Mouse (Mus musculus): ENCODE measurements around the gene Pop4.
A peak's percentile ranks its signal among the peaks of the same experiment; 100 is the strongest.
"Not testable (repeated sequence)": the region's sequence is repeated elsewhere in the genome, so short reads cannot be mapped to it uniquely, and the experiment has no call there.

Pop4 gene

GRCm38 (mm10) chr7:38270703-38271510 is at the start of gene Pop4:
Gene Pop4 (minus strand): TSS chr7:38271423.
- DNase-seq (ENCODE audit: low spot score) = peak; percentile 92

- no peak for DNase-seq (ENCODE audit: low spot score)
Observed at GRCm38 (mm10) chr7:38320641-38321040, 49.4 kb upstream of the Pop4 start.

DNA sequence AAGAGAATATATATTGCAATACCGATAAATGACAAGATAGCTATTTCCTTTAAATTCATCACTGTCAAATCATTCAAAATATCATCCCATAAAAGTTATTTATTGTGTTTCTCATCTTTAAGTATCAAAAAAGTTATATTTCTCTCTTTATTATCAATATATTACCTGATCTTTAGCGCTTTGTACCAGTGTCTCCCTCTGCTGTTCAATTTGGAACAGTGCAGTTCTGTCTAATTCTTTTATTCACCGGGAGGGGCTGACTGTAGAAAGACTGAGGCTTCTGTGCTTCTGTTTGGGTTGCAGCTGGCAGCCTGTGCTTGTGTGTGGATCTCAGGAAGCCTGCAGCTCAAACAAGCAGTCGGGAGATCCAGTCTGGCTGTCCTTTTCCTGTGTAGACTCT is 11.0 kb upstream of the Pop4 start:
- DNase-seq (ENCODE audit: low spot score) = not testable (repeated sequence)

DNA sequence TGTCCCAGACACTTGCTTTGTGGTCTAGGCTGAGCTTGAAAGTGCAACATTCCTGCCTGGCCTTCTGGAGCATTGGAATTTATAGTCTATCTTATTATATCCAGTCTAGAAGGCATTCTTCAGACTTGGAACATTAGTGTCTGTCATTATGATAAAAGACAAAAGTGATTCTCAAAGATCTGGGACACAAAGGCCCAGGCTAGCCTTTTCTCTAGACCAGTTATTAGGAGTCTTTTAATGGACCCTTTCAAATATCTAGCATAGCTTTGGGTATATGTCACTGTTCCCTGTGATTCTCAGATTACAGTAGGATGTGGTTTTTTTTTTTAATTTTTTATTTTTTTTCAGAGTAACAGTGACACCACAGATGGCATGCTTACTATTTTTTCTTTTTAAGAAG is 1.3 kb upstream of the Pop4 start:
- DNase-seq (ENCODE audit: low spot score) = no peak

- DNase-seq (ENCODE audit: low spot score) = no peak
Observed at GRCm38 (mm10) chr7:38271859-38272258, 636 bp upstream of the Pop4 start.

DNA sequence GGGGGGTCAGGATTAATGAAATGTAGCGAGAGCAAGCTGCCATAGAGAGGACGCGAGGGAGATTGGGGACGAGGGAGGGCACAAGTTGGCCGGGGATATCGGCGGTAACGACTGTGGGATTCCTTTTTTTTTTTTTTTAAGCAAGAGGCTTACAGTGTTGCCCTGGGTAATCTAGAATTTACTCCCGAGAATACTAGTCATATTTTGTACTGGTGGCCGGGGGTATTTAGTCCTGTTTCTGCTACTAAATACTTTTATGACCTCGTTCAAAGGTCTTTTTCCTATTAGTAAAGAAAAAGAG is 238 bp upstream of the Pop4 start:
- DNase-seq (ENCODE audit: low spot score) = no peak

DNA sequence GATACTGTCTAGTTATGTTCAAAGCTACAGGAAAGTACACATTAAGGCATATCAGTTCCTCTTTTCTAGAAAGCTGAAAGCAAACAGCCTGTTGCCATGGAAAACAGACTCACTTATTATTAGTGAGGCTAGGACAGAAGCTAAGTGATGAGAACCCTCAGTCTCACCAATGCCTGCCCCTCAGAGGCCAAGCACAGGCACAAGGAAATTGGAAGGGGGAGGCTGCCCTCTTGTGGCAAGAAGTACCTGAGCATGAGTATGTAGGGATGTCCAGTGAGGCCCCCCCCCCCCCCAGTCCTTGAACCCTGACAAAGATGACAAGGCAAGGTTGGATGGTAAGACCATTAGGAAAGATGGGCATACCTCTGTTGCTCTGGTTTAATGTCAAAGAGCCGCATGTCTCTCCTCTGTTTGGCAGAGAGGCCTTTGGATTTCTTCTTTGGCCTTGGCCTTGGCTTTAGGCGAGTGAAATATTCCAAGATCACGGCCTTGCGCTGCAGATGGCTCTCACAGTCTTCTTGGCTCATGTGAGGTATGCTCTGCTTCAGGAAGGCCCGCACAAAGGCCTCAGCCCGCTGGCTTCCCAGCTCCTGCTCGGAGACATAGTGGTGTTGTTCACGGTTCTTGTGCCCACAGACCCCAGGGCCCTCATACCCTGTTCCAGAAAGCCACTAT is 4.1 kb downstream of the Pop4 start:
- peak; percentile 50 for DNase-seq (ENCODE audit: low spot score)

DNA sequence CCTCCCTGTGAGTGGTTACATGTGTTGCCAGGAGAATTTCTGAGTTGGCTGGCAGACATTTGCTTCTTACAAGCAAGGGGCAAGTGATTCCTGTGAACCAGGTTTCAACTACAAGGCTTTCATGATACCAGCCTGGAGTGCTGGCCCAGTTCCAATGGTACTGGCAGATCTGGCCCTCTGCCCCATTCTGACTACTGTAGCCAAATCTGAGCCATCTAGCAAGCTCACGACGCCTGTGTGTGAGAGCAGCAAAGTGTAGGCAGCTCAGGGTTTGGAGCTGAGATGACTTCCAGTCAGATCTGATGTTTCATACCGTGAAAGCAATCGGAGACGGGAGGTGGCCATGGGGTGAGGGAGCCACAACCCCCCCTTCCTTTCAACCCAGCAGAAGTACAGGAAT is 8.8 kb downstream of the Pop4 start:
- peak; percentile 29 for DNase-seq (ENCODE audit: low spot score)

DNA sequence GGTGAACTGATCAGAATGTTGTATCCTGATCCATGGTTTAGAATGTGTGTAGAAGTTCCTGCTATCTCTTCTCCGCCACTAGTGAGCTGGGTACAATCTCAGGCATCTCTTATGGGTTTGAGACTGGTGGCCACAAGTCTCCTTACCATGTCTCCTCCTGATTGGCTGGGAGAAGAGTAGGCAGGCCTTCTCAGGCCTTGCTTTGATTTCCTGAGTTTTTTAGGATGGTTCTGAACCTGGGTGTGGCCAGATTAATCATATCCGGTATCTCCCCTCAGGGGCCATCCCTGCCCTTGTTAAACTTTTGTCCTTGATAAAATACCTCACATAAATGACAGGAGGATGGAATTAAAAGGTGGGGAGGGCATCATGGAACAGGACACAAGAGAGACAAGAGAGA is 11.6 kb downstream of the Pop4 start:
- DNase-seq (ENCODE audit: low spot score) = no peak

DNA sequence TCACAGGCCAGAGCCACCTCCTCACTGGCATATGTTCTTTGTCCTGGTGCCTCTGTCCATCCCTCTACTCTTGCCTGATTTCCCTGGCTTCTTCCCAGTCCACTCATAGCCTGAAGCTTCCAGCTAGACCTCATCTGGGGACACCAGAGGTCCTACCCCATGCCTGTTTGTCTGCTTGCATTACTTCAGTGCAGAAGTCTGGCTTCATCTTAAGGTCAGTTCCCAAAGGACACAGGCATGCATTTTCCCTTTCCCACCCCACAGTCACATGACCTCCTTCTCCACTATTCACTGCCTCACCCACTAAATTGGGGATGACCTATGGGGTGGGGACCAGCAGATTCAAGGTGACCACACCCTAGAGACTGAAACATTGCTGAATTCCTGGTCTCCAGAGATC is 17.8 kb downstream of the Pop4 start:
- DNase-seq (ENCODE audit: low spot score) = no peak

DNA sequence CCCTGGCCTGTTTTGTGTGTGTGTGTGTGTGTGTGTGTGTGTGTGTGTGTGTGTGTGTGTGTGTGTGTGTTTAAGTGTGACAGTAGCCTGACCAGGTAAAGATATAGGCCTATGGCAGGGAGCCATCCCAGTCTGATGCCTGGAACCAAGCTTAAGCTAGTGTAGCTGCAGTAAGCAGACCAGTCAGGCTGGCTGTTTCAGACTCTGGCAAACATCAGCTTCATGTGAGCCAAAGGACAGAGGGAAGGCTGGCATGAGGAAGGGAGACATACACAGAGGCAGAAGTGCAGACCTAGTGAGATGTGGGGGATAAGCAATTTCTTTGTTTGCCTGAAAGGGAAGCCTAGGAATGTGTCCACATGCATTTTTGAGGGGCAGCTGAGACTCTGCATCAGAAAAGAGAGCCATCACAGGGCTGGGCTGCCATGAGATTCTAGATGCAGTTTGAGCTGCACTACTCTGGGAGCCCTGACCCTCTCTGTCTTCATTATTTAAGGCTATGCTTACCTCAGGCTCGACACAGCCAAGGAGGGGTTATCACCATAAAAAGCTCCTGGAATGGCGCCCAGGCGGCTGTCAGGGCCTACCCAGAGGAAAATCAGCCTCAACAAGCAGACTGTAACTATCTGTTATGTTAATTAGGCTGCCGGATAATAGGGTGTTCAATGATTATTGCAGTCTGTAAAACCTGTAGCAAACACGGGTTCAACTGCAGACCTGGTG is 19.6 kb downstream of the Pop4 start:
- DNase-seq (ENCODE audit: low spot score) = no peak

- DNase-seq (ENCODE audit: low spot score) = no peak
Observed at GRCm38 (mm10) chr7:38242417-38242816, 28.8 kb downstream of the Pop4 start.

DNA sequence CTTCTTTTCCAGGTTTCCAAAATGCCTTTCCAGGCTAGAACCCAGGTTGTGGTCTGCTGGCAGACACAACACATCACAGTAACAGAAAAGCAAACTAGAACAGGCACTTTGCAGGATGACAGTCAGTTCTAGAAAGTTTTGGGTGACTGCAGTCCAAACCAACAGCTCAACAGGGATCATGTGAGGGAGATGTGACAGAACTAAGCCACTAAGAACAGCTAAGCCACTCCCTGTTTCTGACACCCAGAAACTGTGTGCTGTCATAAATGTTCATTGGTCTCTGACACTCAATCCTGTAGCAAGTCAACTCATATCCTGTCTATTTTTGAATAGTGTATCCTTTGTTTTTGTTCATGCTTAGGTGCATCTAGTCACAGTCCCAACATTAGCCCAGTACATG is 34.1 kb downstream of the Pop4 start:
- no peak for DNase-seq (ENCODE audit: low spot score)

DNA sequence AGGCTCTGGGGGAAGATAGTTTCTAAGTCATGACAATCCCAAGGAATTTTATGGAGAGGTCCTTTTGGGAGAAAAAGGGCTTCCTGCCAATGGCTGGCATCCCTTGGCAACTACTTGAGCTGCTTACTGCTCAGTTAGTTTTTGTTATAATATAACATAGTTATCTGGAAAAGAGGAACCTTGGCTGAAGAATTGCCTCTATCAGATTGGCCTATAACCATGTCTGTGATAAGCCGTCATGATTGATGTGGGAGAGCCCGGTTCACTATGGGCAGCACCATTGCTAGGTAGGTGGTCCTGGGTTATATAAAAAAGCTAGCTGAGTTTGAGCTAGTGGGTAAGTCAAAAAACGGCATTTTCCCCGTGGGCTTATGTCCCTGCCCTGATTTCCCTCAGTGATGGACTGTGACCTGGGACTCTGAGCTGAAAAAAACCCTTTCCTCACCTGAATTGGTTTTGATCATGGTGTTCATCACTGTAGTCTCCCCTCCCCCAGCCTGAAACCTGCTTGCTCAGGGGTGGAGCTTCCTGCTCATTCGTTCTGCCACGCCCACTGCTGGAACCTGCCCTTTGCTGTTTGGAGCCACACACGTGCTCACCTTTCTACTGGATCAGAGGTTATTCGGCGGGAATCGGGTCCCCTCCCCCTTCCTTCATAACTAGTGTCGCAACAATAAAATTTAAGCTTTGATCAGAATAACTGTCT is 34.7 kb downstream of the Pop4 start:
- DNase-seq (ENCODE audit: low spot score) = no peak

GRCm38 (mm10) chr7:38230285-38230684 is 40.9 kb downstream of the Pop4 start:
- no peak for DNase-seq (ENCODE audit: low spot score)

DNA sequence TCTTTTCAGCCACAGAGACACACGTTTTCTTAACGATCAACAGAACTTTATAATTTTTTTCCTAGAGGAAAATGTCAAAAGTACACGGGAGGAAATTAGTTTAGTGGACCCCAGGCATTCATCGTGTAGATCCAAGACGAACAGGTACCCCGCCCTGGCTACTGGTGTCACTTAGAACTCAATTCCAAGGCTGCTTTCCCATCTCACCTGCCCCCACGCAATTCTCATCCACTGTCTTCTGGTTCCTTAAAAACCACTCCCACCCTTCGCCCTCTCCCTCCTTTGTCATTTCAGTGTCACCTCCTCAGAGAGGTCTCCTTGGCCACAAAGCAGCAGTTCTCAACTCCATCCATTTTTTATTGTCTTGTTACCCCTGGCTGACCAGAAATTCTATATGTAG is 42.9 kb downstream of the Pop4 start:
- DNase-seq (ENCODE audit: low spot score) = no peak

GRCm38 (mm10) chr7:38227900-38228298 is 43.3 kb downstream of the Pop4 start, which contains the start of gene Plekhf1:
Gene Plekhf1 (minus strand): TSS chr7:38228016.
- DNase-seq (ENCODE audit: low spot score) = peak; percentile 87

DNA sequence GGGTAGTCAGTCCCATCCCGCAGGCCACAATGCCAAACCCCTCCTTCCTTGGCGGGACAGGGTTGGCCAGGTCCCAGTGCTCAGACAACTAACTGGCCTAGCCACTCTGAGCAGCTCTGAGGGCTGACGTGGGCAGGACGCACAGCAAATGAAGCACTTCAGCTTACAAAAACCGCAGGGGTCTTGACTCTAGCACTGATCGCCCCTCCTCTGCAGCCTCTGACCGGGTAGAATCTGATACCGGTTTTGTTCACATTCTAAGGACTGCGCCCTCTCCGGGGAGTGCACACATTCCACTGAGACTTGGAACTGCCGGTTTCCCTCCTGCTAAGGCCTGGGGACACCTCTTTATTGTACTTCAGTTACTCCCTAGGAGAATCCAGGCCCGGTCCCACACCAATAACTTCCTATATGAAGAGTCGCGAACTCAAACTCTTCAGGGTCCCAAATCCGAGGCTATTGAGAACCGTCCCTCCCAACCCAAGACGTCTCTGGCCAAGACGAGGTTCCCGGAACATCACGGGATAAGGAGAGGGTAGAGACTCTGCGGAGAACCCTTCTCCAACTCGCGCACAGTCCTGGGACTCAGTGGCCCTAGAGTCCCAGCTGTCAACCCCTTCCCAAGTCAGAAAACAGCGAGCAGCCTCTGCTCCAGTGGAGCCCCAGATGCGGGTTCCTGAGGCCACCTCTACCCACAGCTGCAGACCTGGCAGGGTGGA is 43.9 kb downstream of the Pop4 start:
- peak; percentile 70 for DNase-seq (ENCODE audit: low spot score)

GRCm38 (mm10) chr7:38226226-38226625 is 45.0 kb downstream of the Pop4 start:
- no peak for DNase-seq (ENCODE audit: low spot score)

GRCm38 (mm10) chr7:38224577-38225369 is 46.5 kb downstream of the Pop4 start:
- no peak for DNase-seq (ENCODE audit: low spot score)

DNA sequence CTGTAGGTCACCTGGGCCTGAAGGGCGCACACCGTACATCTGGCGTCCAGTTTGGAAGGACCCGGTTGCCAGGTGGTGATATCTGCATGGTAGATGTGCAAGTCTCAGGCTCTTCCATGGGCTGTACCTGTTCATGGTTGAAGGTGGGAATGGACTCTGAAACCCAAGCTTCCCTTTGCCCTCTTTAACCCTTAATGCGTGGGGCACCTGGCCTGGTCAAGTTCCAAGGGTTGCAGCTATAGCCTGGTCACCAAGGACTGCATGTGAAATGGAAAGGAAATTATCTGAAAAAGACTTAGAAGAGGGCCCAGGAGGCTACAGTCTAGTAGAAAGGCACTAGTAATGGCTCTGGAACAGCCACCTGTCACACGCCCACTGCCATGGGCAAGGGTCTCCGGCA is 50.4 kb downstream of the Pop4 start:
- DNase-seq (ENCODE audit: low spot score) = no peak

All from layer of hippocampus, adult 11-12 months (tissue).